Mouse (Mus musculus) C2C12 (cell line): Measurements from ENCODE around the gene Cfap299.

Experiments used
- CEBPB ChIP-seq: IDR thresholded peaks from one replicate; pipeline ENCODE4 v1.6.1; 2011; ENCODE audit warnings: low read depth, mild to moderate bottlenecking, control low read depth, moderate library complexity
- CTCF ChIP-seq: IDR thresholded peaks from one replicate; pipeline ENCODE4 v1.5.1; 2011; ENCODE audit not compliant: control insufficient read depth, insufficient read depth, insufficient read length
- FOSL1 ChIP-seq: IDR thresholded peaks from one replicate; pipeline ENCODE4 v1.8.0; 2011; ENCODE audit warnings: mild to moderate bottlenecking, low read length; ENCODE audit not compliant: poor library complexity, insufficient read depth, severe bottlenecking
- USF1 ChIP-seq: IDR thresholded peaks from one replicate; pipeline ENCODE4 v1.6.1; 2011; ENCODE audit warnings: low read depth, mild to moderate bottlenecking, control low read depth, moderate library complexity

- TF ChIP-seq CTCF: no peak
- TF ChIP-seq FOSL1: no peak
- no peak for TF ChIP-seq USF1
- no peak for TF ChIP-seq CEBPB
These were observed 256.8 kb downstream of the Cfap299 start for GRCm38 (mm10) chr5:98585915-98586314.
